Mouse (Mus musculus): Measurements from ENCODE around the gene Fabp1. TPM values are rescaled to one million over a fixed set of nuclear protein-coding genes. Genes with fewer than 3 reads are reported as not detected.

Gene Fabp1
- polyA plus RNA-seq, 1 experiment: 0.47 TPM

GRCm38 (mm10) chr6:71204166-71204565 is 4.5 kb downstream of the Fabp1 start:
- Histone ChIP-seq H3K27me3 (ENCODE audit: control insufficient read depth, insufficient read depth, low read length) (no peaks in the 10 kb centered on the region), H3K4me3 (ENCODE audit: control insufficient read depth, insufficient read depth, low read length) (no peak overlapping the region), H3K36me3 (ENCODE audit: control insufficient read depth, insufficient read depth, low read length) (no peaks in the 10 kb centered on the region), H3K27ac (ENCODE audit: control insufficient read depth, insufficient read depth, low read length) (no peak overlapping the region), H3K4me1 (replicated peaks; ENCODE audit: control insufficient read depth, insufficient read depth, low read length) (no peaks in the 10 kb centered on the region)
- no peak for DNase-seq
- WGBS: 95% methylated on average over 8 of the region's 8 CpGs
- TF ChIP-seq POLR2A (IDR thresholded peaks at IDR 0.05; ENCODE audit: control insufficient read depth, extremely low read depth, insufficient read depth, low read length, poor library complexity) (no peak), CTCF (IDR thresholded peaks at IDR 0.05; ENCODE audit: borderline replicate concordance, control insufficient read depth, extremely low read depth, insufficient read depth, low read length, poor library complexity) (no peak)

- no peak for DNase-seq
- no peak overlapping the region for H3K27ac ChIP-seq (ENCODE audit: control insufficient read depth, insufficient read depth, low read length)
- TF ChIP-seq POLR2A (IDR thresholded peaks at IDR 0.05; ENCODE audit: control insufficient read depth, extremely low read depth, insufficient read depth, low read length, poor library complexity) (no peak), CTCF (IDR thresholded peaks at IDR 0.05; ENCODE audit: borderline replicate concordance, control insufficient read depth, extremely low read depth, insufficient read depth, low read length, poor library complexity) (no peak)
- no peaks in the 10 kb centered on the region for H3K4me1 ChIP-seq (replicated peaks; ENCODE audit: control insufficient read depth, insufficient read depth, low read length)
- H3K27me3 ChIP-seq (ENCODE audit: control insufficient read depth, insufficient read depth, low read length): no peaks in the 10 kb centered on the region
- H3K4me3 ChIP-seq (ENCODE audit: control insufficient read depth, insufficient read depth, low read length): no peak overlapping the region
- WGBS: 97% methylated on average over 2 of the region's 2 CpGs
- no peaks in the 10 kb centered on the region for H3K36me3 ChIP-seq (ENCODE audit: control insufficient read depth, insufficient read depth, low read length)
Measured at GRCm38 (mm10) chr6:71208691-71209090, 9.1 kb downstream of the Fabp1 start.

DNA sequence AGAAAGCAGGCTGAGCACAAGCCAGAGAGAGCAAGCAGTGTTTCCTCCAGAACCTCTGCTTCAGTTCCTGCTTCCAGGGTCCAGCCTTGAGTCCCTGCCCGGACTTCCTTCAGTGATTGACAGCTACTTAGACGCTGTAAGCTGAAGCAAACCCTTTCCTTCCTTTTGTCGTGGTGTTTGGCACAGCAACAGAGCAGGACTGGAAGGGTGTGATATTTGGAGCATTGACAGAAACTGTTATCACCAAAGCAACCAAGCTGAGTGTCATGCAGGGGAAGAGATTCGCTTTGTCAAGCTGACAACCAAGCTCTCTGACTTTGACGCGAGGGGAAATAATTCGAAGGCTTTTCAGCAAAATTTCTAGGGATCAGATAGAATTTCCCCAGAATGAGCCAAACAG is 12.3 kb downstream of the Fabp1 start:
- Histone ChIP-seq H3K4me3 (ENCODE audit: control insufficient read depth, insufficient read depth, low read length) (no peak overlapping the region), H3K36me3 (ENCODE audit: control insufficient read depth, insufficient read depth, low read length) (no peaks in the 10 kb centered on the region), H3K27ac (ENCODE audit: control insufficient read depth, insufficient read depth, low read length) (no peak overlapping the region), H3K4me1 (replicated peaks; ENCODE audit: control insufficient read depth, insufficient read depth, low read length) (no peaks in the 10 kb centered on the region), H3K27me3 (ENCODE audit: control insufficient read depth, insufficient read depth, low read length) (no peaks in the 10 kb centered on the region)
- no peak for TF ChIP-seq CTCF (IDR thresholded peaks at IDR 0.05; ENCODE audit: borderline replicate concordance, control insufficient read depth, extremely low read depth, insufficient read depth, low read length, poor library complexity)
- no peak for TF ChIP-seq POLR2A (IDR thresholded peaks at IDR 0.05; ENCODE audit: control insufficient read depth, extremely low read depth, insufficient read depth, low read length, poor library complexity)
- DNase-seq: no peak
- WGBS: 74% methylated on average over 7 of the region's 7 CpGs

DNA sequence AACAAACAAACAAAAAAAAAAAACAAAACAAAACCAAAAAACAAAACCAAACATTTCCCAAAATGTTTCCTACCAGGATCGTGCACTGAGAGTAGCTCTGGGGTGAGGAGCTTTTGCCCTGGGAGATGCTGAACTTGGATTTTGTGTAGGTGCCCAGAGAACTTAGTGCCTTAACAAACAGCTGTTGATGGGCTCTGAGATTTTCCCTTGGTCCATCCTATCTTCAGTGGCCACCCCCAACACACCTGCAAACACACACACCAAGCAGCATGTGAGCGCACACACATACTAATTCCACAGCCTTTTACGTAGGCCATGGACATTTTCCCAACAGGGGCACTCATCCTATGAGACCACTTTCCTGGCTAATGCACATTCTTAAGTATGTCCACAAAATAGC is 12.8 kb downstream of the Fabp1 start:
- no peak for DNase-seq
- Histone ChIP-seq H3K27ac (ENCODE audit: control insufficient read depth, insufficient read depth, low read length) (no peak overlapping the region), H3K36me3 (ENCODE audit: control insufficient read depth, insufficient read depth, low read length) (no peaks in the 10 kb centered on the region), H3K27me3 (ENCODE audit: control insufficient read depth, insufficient read depth, low read length) (no peaks in the 10 kb centered on the region), H3K4me3 (ENCODE audit: control insufficient read depth, insufficient read depth, low read length) (no peak overlapping the region), H3K4me1 (replicated peaks; ENCODE audit: control insufficient read depth, insufficient read depth, low read length) (no peaks in the 10 kb centered on the region)
- TF ChIP-seq POLR2A (IDR thresholded peaks at IDR 0.05; ENCODE audit: control insufficient read depth, extremely low read depth, insufficient read depth, low read length, poor library complexity) (no peak), CTCF (IDR thresholded peaks at IDR 0.05; ENCODE audit: borderline replicate concordance, control insufficient read depth, extremely low read depth, insufficient read depth, low read length, poor library complexity) (no peak)
- 97% methylated on average over 3 of the region's 3 CpGs for WGBS

GRCm38 (mm10) chr6:71221501-71221900 is 21.9 kb downstream of the Fabp1 start:
- WGBS: 36% methylated on average over 4 of the region's 4 CpGs
- Histone ChIP-seq H3K27ac (ENCODE audit: control insufficient read depth, insufficient read depth, low read length) (no peak overlapping the region), H3K27me3 (ENCODE audit: control insufficient read depth, insufficient read depth, low read length) (no peaks in the 10 kb centered on the region)

GRCm38 (mm10) chr6:71224184-71224943 is 24.7 kb downstream of the Fabp1 start:
- TF ChIP-seq CTCF (IDR thresholded peaks at IDR 0.05; ENCODE audit: borderline replicate concordance, control insufficient read depth, extremely low read depth, insufficient read depth, low read length, poor library complexity) (no peak), POLR2A (IDR thresholded peaks at IDR 0.05; ENCODE audit: control insufficient read depth, extremely low read depth, insufficient read depth, low read length, poor library complexity) (no peak)
- Histone ChIP-seq H3K4me3 (ENCODE audit: control insufficient read depth, insufficient read depth, low read length) (no peak overlapping the region), H3K27me3 (ENCODE audit: control insufficient read depth, insufficient read depth, low read length) (no peaks in the 10 kb centered on the region), H3K4me1 (replicated peaks; ENCODE audit: control insufficient read depth, insufficient read depth, low read length) (no peaks in the 10 kb centered on the region), H3K36me3 (ENCODE audit: control insufficient read depth, insufficient read depth, low read length) (no peaks in the 10 kb centered on the region), H3K27ac (ENCODE audit: control insufficient read depth, insufficient read depth, low read length) (no peak overlapping the region)
- DNase-seq: no peak
- WGBS: 58% methylated on average over 3 of the region's 3 CpGs

More at GRCm38 (mm10) chr6:71221501-71221900, 21.9 kb downstream of the Fabp1 start:
- TF ChIP-seq POLR2A (IDR thresholded peaks at IDR 0.05; ENCODE audit: control insufficient read depth, extremely low read depth, insufficient read depth, low read length, poor library complexity) (no peak), CTCF (IDR thresholded peaks at IDR 0.05; ENCODE audit: borderline replicate concordance, control insufficient read depth, extremely low read depth, insufficient read depth, low read length, poor library complexity) (no peak)
- Histone ChIP-seq H3K36me3 (ENCODE audit: control insufficient read depth, insufficient read depth, low read length) (no peaks in the 10 kb centered on the region), H3K4me3 (ENCODE audit: control insufficient read depth, insufficient read depth, low read length) (no peak overlapping the region), H3K4me1 (replicated peaks; ENCODE audit: control insufficient read depth, insufficient read depth, low read length) (no peaks in the 10 kb centered on the region)
- DNase-seq: no peak

All from thymus, adult 2 months (tissue).